Mouse (Mus musculus): ENCODE data around the gene Gm572.

The Gm572 gene

DNA sequence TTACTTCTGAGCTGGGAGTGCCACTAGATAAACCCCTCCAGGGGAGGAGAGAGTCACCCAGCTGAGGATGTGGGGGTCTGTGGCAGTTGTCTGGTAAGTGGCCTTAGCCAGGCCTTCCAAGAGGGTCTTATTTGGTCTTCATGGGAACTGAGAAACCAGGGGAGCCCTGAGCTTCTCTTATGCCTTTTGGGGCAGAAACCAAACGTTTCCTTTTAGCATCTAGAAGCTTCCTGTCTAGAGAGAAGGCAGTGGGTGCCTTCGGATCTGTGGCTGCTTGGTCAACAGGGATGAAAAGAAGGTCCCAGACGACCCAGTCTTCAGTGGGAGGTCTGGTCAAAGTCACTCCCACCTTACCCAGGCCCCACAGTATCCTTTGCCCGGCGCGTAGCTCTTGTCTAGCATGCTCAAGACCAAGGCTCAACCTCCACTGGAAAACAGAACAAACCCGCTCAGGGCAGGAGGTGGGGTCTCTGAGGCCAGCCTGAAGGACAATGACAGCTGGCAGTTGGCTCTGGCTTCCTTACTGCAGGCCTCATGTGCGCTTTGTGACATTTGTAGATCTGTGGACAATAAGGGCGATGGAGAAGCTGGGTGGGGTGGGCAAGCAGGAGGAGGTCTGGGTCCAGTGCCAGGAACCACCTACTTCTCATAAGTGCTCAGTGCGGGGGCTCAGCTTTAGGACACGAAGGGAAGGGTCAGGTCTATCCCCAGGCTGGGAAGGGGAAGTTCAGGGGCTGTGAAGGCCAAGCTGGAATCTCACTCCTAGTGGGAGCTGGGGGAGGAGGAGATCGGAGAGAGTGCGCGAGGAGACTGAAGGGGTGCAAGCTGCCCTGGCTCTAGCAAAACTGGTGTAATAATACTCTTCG lies at the start of gene Gm572:
Gene Gm572, plus strand, starts transcription at position 27 of the 866 bp plus-strand sequence.
- DNase-seq (ENCODE audit: low spot score in 2 of 2) = no peak

DNA sequence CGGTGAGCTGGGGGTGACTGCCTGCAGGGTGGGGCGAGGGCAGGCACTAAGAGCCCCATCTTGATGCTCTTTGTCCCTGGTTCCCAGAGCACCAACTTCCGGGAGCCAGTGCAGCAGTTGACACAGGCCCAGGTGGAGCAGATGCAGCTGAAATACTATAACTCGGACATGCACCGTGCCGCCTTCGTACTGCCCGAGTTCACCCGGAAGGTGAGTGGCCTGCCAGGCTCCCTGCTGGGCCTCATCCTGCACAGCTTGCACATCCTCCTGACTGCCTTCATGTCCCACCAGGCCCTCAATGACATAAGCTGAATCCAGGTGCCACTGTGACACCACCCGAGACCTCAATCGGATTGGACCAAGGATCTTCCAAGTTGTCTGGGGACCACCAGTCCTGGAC lies 49.1 kb upstream of the Gm572 start:
- DNase-seq (ENCODE audit: low spot score in 2 of 2) = no peak

DNA sequence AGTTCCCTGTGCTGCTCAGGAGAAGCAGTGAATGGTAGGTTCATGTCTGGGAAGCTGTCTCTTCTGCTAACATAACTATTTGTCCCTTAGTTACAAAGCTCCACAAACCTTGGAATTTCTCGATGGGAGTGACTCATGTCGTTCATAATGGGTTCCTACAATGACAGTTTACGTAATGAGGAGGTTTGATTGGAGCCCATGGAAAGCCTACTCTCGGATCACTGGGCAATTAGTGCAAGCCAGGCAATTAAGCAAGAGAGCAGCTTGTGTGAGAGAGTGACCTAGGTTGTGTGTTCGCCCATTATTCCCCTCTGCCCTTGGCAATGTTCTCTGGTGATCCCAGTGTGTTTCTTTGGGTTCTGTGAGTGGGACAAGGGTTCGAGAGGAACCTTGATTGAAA lies 47.2 kb upstream of the Gm572 start:
- no peak for DNase-seq (ENCODE audit: low spot score in 2 of 2)

DNA sequence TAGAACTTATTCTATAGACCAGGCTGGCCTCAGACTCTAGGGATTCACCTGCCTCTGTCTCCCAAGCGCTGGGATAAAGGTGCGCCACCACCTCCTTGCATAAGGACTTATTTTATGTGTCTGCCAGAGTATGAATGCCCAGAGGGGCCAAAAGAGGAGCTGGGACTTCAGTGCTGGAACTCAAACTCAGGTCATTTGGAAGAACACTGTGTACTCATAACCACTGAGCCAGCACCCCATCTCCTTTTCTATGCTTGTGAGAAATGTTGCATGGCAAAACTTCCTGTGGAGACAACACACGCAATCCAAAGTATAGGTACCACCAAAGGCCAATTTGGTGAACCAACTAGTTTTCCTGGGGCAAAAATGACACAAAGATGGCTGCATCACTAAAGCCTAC lies 46.4 kb upstream of the Gm572 start:
- no peak for DNase-seq (ENCODE audit: low spot score in 2 of 2)

DNA sequence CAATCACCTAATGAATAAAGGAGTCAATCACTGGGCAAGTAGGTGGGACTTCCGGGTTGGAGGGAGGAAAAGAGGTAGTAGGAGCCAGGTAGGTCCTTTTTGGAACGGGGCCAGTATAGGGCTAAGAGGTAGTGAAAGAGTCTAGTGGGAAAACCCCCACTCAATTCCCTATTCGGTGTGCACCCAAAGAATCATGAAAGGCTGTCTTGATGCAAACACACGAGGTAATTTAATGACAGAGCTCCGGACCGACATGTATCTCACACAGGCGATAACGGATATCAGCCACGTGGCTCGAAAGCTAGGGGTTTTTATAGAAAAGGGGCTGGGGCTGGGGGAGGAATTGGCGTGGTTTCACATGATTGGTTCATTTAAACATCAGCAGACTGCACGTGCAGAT lies 44.3 kb upstream of the Gm572 start:
- no peak for DNase-seq (ENCODE audit: low spot score in 2 of 2)

DNA sequence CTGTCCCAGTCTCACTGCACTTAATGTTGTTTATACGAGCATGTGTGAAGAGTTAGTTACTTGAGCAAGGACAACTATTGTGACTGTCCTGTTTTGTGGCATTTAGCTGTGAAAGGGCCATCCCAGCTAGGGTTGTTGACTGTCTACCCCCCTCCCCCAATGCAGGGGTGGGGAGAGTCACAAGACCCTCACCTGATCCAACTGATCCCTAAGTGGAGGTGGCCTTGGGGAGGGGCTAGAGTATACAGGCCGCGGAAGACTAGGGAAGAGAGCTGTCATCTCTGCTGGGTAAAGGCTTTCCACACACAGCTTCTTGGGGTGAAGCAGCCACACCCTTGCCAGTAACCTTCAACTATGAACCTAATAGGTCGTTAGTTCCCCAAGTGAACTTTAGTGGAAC lies 42.8 kb upstream of the Gm572 start:
- DNase-seq (ENCODE audit: low spot score in 2 of 2) = no peak

- no peak for DNase-seq (ENCODE audit: low spot score in 2 of 2)
Measured at GRCm38 (mm10) chr4:148601871-148602270, 41.2 kb upstream of the Gm572 start.

DNA sequence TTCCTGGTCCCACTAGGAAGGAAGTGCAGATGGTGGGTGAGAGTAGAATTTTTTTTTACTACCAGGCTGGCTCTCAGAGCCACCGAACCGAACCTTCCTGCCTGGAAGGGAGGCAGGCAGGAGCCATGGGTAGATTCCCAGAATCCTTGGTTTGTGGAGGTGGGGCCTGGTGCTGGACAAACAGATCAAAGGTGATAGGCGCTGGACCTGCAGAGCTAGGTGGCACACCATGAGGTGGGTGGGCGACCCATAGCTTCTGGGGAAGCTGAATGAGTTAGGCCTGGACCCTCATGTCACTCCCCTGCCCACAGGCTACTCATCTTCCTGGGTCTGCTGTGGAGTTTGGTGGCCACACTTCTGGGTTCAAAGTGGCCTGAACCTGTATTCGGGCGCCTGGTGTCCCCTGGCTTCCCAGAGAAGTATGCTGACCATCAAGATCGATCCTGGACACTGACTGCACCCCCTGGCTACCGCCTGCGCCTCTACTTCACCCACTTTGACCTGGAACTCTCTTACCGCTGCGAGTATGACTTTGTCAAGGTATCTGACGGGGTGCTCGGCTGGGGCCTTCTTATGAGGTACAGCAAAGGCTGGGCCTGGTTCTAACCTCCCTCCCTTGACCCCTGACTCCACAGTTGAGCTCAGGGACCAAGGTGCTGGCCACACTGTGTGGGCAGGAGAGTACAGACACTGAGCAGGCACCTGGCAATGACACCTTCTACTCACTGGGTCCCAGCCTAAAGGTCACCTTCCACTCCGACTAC lies 40.6 kb upstream of the Gm572 start, which contains the start of gene Masp2:
Gene Masp2, plus strand, starts transcription at position 198 of the 764 bp plus-strand sequence.
- DNase-seq (ENCODE audit: low spot score in 2 of 2) = no peak

DNA sequence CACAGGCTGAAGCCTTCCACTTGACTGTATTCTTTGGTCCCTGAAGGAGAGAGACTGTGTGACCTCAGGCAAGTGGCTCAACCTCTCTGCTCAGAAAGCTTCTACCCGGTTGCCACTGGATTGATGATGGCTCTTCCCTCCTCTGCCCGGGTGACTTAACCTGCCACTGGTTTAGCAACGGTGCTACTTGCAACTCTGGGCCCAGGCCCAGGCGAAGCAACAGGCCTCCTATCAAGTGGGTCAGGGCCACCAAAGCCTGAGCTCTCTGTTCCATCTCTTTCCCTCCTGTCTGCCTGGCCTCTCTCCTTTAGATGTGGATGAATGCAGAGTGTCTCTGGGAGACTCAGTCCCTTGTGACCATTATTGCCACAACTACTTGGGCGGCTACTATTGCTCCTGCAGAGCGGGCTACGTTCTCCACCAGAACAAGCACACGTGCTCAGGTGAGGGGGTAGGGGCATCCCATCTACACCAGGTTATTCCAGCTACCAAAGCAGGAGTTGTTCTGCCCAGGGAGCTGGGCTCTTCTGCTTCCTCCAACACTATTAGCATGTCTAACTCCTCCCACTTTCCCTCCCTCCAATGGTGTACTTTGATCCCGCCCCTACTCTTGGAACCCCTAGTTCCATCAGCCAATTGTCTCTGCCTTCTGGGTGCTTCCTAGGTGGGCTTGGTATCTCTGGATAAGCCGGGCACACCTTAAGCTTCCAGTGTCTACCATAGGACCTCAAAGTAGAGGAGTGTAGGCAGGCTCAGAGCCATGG lies 39.6 kb upstream of the Gm572 start:
- DNase-seq (ENCODE audit: low spot score in 2 of 2) = no peak

DNA sequence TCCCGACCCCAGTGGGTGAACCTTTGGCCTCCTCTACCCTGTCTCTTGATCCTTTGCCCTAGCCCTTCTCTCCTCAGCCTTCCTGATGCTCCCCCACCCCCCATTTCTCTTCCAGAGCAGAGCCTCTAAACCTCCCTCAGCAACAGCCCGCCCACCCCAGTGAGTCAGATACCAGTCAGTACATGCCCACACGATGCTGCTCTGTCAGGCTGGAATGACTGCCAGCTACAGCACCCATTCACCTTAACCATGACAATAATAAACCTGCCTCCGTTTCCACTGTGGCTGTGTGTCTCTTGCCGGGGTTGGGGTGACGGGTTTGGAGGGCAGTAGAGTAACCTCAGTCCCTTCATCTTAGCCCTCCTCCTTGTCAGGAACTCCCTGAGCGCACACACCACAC lies 39.0 kb upstream of the Gm572 start:
- DNase-seq (ENCODE audit: low spot score in 2 of 2) = no peak

DNA sequence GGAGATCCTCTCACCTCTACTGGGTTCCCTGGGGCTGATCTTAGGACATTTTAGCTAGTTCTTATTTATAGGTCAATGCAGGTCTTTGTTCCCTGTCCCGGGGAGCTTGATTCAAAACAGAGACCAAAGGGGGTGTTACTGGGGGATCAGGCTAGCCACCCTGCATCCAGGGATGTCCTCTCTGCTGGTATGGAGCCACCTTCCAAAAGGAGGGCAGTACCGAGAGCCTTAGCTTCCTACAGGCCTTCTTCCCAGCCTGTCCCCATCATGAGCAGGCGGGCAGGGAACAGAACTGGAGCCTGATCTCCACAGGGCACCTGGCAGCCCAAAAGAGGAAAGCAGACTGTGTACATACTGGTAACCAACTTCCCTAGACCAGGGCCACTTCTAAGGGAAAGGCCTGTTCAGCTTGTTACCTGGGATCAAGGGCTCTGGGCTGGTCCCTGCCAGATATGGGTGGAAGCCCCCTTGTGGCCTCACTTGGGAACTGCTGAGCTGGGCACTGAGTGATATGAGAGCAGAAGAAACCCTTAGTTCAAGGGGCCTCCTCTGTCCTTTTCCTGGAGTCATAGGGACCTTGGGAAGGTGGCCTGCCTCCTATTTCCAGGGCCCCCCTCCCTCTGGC lies 38.5 kb upstream of the Gm572 start:
- peak in 1 of 2 experiments; percentile 19 for DNase-seq (ENCODE audit: low spot score in 2 of 2)

DNA sequence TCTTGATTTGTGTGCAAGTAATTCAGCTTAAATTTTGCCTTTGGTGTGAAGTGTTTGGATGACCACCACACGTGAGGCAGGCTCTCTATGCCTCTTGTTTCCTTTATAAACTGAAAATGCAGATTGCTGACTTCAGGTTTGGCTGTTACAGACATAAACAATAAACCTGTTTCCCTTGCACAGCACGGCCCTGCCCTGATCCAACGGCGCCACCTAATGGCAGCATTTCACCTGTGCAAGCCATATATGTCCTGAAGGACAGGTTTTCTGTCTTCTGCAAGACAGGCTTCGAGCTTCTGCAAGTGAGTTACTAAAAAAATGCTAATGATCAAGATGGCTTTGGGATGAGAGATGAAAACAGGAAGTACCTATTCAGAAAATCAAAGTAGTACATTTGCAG lies 35.4 kb upstream of the Gm572 start:
- DNase-seq (ENCODE audit: low spot score in 2 of 2) = peak in 1 of 2 experiments; percentile 42

GRCm38 (mm10) chr4:148609805-148610204 lies 33.3 kb upstream of the Gm572 start:
- DNase-seq (ENCODE audit: low spot score in 2 of 2) = no peak

- no peak for DNase-seq (ENCODE audit: low spot score in 2 of 2)
Measured at GRCm38 (mm10) chr4:148610631-148611364, 32.3 kb upstream of the Gm572 start.

DNA sequence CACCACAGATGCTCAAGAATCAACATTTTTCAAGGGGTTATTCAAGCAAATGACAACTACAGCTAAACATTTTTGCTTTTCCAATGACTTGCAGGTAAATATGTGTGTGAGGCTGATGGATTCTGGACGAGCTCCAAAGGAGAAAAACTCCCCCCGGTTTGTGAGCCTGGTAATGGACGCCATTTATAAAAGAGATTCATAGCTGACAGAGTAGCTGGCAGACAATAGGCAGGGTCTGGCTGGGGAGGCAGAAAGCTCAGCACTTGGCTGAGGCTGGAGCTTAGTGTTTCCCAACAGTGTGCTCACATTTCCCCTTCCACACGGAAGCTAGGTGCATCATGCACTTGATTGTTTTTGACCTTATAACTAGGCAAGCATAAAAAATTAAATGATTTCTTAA lies 30.6 kb upstream of the Gm572 start:
- DNase-seq (ENCODE audit: low spot score in 2 of 2) = no peak

DNA sequence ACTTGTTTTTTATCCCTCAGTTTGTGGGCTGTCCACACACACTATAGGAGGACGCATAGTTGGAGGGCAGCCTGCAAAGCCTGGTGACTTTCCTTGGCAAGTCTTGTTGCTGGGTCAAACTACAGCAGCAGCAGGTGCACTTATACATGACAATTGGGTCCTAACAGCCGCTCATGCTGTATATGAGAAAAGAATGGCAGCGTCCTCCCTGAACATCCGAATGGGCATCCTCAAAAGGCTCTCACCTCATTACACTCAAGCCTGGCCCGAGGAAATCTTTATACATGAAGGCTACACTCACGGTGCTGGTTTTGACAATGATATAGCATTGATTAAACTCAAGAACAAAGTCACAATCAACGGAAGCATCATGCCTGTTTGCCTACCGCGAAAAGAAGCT lies 29.4 kb upstream of the Gm572 start:
- no peak for DNase-seq (ENCODE audit: low spot score in 2 of 2)

DNA sequence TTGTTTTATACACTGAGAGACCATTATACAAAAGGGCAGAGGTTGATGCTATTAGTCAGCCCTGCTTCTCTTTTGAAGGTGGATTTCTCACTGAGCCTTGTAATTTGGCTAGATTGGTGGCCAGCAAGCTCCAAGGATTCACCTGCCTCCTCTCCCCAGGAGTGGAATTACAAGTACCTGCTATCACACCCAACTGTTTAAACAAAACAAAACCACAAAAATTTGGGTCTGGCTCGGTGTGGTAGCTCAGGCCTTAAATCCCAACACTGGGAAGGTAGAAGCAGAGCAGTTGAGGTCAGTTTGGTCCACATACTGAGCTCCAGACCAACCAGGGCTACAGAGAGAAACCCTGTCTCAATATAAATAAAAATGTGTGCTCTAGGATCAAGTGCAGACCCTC lies 23.3 kb upstream of the Gm572 start:
- no peak for DNase-seq (ENCODE audit: low spot score in 2 of 2)

DNA sequence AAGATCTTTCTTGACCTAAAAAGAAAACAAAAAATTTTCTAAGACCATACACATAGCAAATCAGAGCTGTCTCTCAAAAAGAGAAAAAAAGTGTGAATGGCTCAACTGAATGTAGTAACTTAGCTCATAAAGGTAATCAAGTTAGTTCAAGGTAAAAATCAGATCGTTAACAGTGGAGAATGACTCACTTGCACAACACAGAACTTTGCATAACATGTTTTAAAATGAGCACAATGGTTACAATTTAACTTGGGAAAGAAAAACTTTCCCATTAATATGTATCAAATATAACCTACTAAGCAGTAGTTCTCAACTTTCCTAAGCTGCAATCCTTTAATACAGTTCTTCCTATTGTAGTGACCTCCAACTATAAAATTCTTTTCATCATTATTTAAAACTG lies 22.4 kb upstream of the Gm572 start:
- no peak for DNase-seq (ENCODE audit: low spot score in 2 of 2)

GRCm38 (mm10) chr4:148622485-148622884 lies 20.6 kb upstream of the Gm572 start:
- no peak for DNase-seq (ENCODE audit: low spot score in 2 of 2)

DNA sequence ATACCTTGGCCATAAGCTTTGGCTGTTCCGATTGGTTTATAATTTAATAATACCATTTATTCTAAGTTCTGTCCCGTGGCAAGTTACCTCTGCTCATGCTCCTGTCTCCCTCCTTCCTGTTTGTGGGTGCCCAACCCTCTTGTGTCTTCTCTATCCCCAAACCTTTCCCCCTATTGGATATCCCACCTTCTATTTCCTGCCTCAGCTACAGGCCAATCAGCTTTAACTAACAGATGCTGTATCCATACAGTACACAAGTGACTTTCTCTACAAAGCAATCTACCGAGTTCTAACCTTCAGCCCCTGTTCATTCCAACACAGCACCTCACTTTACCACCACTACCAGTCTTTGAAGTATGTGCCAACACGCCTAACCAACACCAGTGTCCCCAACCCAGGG lies 19.5 kb upstream of the Gm572 start:
- no peak for DNase-seq (ENCODE audit: low spot score in 2 of 2)

- no peak for DNase-seq (ENCODE audit: low spot score in 2 of 2)
Measured at GRCm38 (mm10) chr4:148625010-148625409, 18.1 kb upstream of the Gm572 start.
